Mouse (Mus musculus): ENCODE measurements at regions not wholly inside any gene's neighbourhood (a gene's known extent, or its start where the extent isn't known, plus 50 kb on each side); places are given as distances from the start of the nearest gene placed in this dataset.

- TF ChIP-seq TCF12 (IDR thresholded peaks at IDR 0.05; ENCODE audit: insufficient read depth, poor library complexity, severe bottlenecking) (no peak), MYOG (IDR thresholded peaks at IDR 0.05; ENCODE audit: control insufficient read depth in 1 of 3, insufficient read depth in 1 of 3, insufficient read length in 2 of 3, low read depth in 2 of 3) (no peak)
Measured at GRCm38 (mm10) chr4:48909161-48909560, 149.9 kb upstream of the Plppr1 start.

All from myocyte (in vitro differentiated cells).